Mouse (Mus musculus) kidney, embryonic 16.5 days (tissue): ENCODE data around the gene Wnt4. TPM values are rescaled to one million over a fixed set of nuclear protein-coding genes. Genes with fewer than 3 reads are reported as not detected.

Experiments used
- ATAC-seq: fragments of 200-750 bp; cut with Nextera tagmentation; 2 replicates; pipeline ENCODE4 v1.8.0; 2017; ENCODE audit warnings: moderate TSS enrichment; ENCODE audit not compliant: low FRiP score, low TSS enrichment
- H3K27ac ChIP-seq: fragments of 300-500 bp; sonication (generic); 2 replicates; pipeline ENCODE4 v1.5.1; 2014; ENCODE audit warnings: low read length
- H3K27me3 ChIP-seq: fragments of 300-500 bp; sonication (generic); 2 replicates; pipeline ENCODE4 v1.6.1; 2014; ENCODE audit warnings: low read length, control low read depth, mixed read lengths; ENCODE audit not compliant: insufficient read depth
- H3K36me3 ChIP-seq: fragments of 300-500 bp; sonication (generic); 2 replicates; pipeline ENCODE4 v1.6.1; 2014; ENCODE audit warnings: low read length, control low read depth, mixed read lengths; ENCODE audit not compliant: insufficient read depth
- H3K4me1 ChIP-seq: fragments of 300-500 bp; sonication (generic); 2 replicates; pipeline ENCODE4 v1.6.1; 2014; ENCODE audit warnings: low read length, control low read depth, mixed read lengths; ENCODE audit not compliant: insufficient read depth
- H3K4me2 ChIP-seq: fragments of 300-500 bp; sonication (generic); replicated peaks from 2 replicates; pipeline ENCODE4 v1.6.1; 2014; ENCODE audit warnings: low read depth, low read length
- H3K4me3 ChIP-seq: fragments of 300-500 bp; sonication (generic); 2 replicates; pipeline ENCODE4 v1.5.1; 2014; ENCODE audit warnings: mild to moderate bottlenecking, low read length
- H3K9ac ChIP-seq: fragments of 300-500 bp; sonication (generic); replicated peaks from 2 replicates; pipeline ENCODE4 v1.6.1; 2014; ENCODE audit warnings: low read length
- H3K9me3 ChIP-seq: fragments of 300-500 bp; sonication (generic); 2 replicates; pipeline ENCODE4 v1.6.1; 2016; ENCODE audit warnings: low read length, control low read depth
- WGBS: fragments of 180-500 bp; shearing (Covaris S2); extraction: QIAGEN DNeasy Blood & Tissue Kit; methylation state at CpG from one replicate; pipeline ENCODE4 v1.1.7; 2014; 5-methylcytosine and 5-hydroxymethylcytosine counted together
- polyA plus RNA-seq: library from polyadenylated mRNA; unstranded; fragments of >200 nt; fragmentation: Nextera tagmentation; extraction: Ambion mirVana; gene quantifications from 2 replicates; pipeline ENCODE4 v1.2.1, GENCODE M21; 2015

The Wnt4 gene
- polyA plus RNA-seq, 1 experiment from 2014 or later, result 7.9 TPM

GRCm38 (mm10) chr4:137297611-137298010 is 20.3 kb downstream of the Wnt4 start:
- no peak overlapping the region for H3K4me2 ChIP-seq
- H3K9ac ChIP-seq, result no peak overlapping the region
- peaks cover 9% of the 10 kb centered on the region for H3K4me1 ChIP-seq
- no peak overlapping the region for H3K27ac ChIP-seq
- ATAC-seq, result no peak
- no peaks in the 10 kb centered on the region for H3K9me3 ChIP-seq
- H3K4me3 ChIP-seq, result no peak overlapping the region
- WGBS, result 84% methylated on average over 4 of the region's 4 CpGs
- peaks cover 3% of the 10 kb centered on the region; the same call in 1 of the 2 replicates for H3K36me3 ChIP-seq
- no peaks in the 10 kb centered on the region for H3K27me3 ChIP-seq

- no peak overlapping the region for H3K27ac ChIP-seq
- no peak overlapping the region for H3K9ac ChIP-seq
- H3K4me1 ChIP-seq, result peaks cover 14% of the 10 kb centered on the region
- H3K4me2 ChIP-seq, result no peak overlapping the region
- H3K36me3 ChIP-seq, result peaks cover 3% of the 10 kb centered on the region; the same call in 1 of the 2 replicates
- no peaks in the 10 kb centered on the region for H3K27me3 ChIP-seq
- no peaks in the 10 kb centered on the region for H3K9me3 ChIP-seq
- WGBS, result 82% methylated on average over 8 of the region's 8 CpGs
- no peak for ATAC-seq
- no peak overlapping the region for H3K4me3 ChIP-seq
Measured at GRCm38 (mm10) chr4:137298406-137298805, 21.1 kb downstream of the Wnt4 start.

GRCm38 (mm10) chr4:137300227-137300626 is 22.9 kb downstream of the Wnt4 start:
- WGBS, result 87% methylated on average over 13 of the region's 13 CpGs
- peaks cover 16% of the 10 kb centered on the region for H3K4me1 ChIP-seq
- no peaks in the 10 kb centered on the region for H3K27me3 ChIP-seq
- no peak for ATAC-seq
- H3K9ac ChIP-seq, result no peak overlapping the region
- H3K9me3 ChIP-seq, result no peaks in the 10 kb centered on the region
- peaks cover 3% of the 10 kb centered on the region; the same call in 1 of the 2 replicates for H3K36me3 ChIP-seq
- no peak overlapping the region for H3K4me2 ChIP-seq
- H3K4me3 ChIP-seq, result no peak overlapping the region
- H3K27ac ChIP-seq, result no peak overlapping the region

DNA sequence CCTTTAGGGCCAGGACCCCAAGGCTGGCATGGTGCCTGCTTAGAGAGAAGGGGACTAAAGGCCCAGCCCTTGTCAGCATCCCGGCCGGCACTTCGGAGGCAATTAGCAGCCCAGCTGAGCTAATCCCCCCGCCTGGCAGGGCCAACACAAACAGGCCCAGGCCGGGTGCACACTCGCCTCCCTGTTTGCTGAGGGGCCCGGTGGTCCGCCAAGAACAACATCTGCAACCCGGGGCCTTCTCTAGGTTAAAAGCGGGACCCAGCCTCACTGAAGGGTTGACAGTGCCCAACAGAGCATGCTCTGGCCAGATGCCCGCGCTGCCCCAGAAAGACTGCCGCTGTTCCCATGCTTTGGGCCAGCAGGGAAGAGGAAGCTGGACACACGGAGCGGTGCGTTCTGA is 24.3 kb downstream of the Wnt4 start:
- H3K9ac ChIP-seq, result 0 out of 2 replicates have a peak overlapping the region, but pooled peaks have one; percentile 9
- H3K27ac ChIP-seq, result no peak overlapping the region
- peaks cover 30% of the 10 kb centered on the region for H3K4me1 ChIP-seq
- no peak overlapping the region for H3K4me3 ChIP-seq
- H3K9me3 ChIP-seq, result no peaks in the 10 kb centered on the region
- H3K36me3 ChIP-seq, result no peaks in the 10 kb centered on the region
- 53% methylated on average over 16 of the region's 16 CpGs for WGBS
- H3K27me3 ChIP-seq, result no peaks in the 10 kb centered on the region
- no peak overlapping the region for H3K4me2 ChIP-seq
- no peak for ATAC-seq

GRCm38 (mm10) chr4:137304106-137304505 is 26.8 kb downstream of the Wnt4 start:
- no peak overlapping the region for H3K4me3 ChIP-seq
- no peaks in the 10 kb centered on the region for H3K9me3 ChIP-seq
- peaks cover 46% of the 10 kb centered on the region for H3K4me1 ChIP-seq
- WGBS, result 89% methylated on average over 7 of the region's 7 CpGs
- no peak overlapping the region for H3K9ac ChIP-seq
- no peaks in the 10 kb centered on the region for H3K27me3 ChIP-seq
- H3K4me2 ChIP-seq, result no peak overlapping the region
- H3K27ac ChIP-seq, result no peak overlapping the region
- ATAC-seq, result no peak
- no peaks in the 10 kb centered on the region for H3K36me3 ChIP-seq

DNA sequence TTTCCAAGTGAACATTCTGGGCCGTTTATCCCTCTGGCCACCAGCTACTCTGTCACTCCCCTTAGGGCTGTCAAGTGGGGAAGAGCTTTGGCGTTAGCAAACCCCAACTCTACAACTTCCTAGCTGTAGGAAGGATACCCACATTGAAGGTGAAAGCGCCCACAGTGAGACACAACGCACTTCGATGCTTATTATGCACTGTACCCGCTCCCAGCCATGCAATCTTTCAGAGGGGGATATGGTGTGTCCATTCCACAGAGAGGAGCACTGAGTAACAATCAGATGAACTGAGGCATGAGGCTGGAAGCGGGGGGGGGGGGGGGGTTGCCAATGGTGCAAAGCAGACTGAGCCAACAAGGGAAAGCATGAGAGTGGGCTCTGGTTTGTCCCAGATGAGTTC is 27.8 kb downstream of the Wnt4 start:
- Histone ChIP-seq H3K9me3 (no peaks in the 10 kb centered on the region), H3K4me1 (peaks cover 47% of the 10 kb centered on the region), H3K4me2 (no peak overlapping the region), H3K9ac (no peak overlapping the region), H3K36me3 (no peaks in the 10 kb centered on the region), H3K27ac (no peak overlapping the region), H3K27me3 (no peaks in the 10 kb centered on the region), H3K4me3 (no peak overlapping the region)
- 89% methylated on average over 6 of the region's 7 CpGs for WGBS
- no peak for ATAC-seq

DNA sequence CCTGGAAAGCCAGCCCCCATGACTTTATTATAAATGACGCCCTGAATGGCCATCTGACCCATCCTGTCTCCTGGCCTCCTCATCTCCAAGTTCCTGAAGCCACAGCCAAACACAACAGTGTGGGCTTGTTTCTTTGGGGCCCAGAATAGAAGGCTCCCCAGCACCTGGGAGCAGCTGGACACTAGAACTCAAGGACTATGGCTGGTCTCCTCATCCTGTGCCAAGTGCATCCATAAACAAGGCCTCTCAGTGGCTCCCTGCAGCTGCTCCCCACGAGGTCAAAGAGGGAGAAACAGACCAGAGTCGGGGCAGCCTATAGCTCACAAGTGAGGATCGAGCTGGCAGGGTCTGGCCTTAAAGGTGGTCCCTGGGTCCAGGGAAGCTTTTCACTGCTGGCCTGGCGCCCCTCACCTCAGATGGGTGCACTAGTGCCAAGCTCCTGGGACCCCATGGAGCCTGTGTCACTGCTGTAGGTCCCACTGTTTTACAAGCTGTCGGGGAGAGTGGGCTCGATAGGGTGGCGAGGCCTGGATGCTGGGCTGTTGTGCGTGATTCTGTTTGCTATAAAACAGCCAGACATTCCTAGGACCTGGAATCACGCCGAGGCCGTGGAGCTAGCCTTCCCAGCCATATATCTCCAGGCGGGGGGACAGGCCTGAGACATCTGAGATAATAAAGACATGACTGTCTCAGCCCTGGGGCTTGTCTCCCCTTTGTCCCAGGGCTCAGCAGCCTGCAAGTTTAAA is 28.7 kb downstream of the Wnt4 start:
- H3K27ac ChIP-seq, result peak overlapping the region; percentile 78

GRCm38 (mm10) chr4:137306577-137306888 is 29.2 kb downstream of the Wnt4 start:
- Histone ChIP-seq H3K27me3 (no peaks in the 10 kb centered on the region), H3K36me3 (no peaks in the 10 kb centered on the region), H3K9ac (0 out of 2 replicates have a peak overlapping the region, but pooled peaks have one; percentile 29), H3K27ac (peak overlapping the region; percentile 78), H3K4me1 (peaks cover 58% of the 10 kb centered on the region), H3K4me2 (no peak overlapping the region), H3K4me3 (no peak overlapping the region), H3K9me3 (no peaks in the 10 kb centered on the region)
- peak; percentile 36; the same call in 1 of the 2 replicates for ATAC-seq
- 28% methylated on average over 8 of the region's 8 CpGs for WGBS

More for the DNA sequence above, 28.7 kb downstream of the Wnt4 start:
- H3K4me3 ChIP-seq, result no peak overlapping the region
- H3K27me3 ChIP-seq, result no peaks in the 10 kb centered on the region
- no peaks in the 10 kb centered on the region for H3K36me3 ChIP-seq
- H3K9me3 ChIP-seq, result no peaks in the 10 kb centered on the region
- WGBS, result 39% methylated on average over 13 of the region's 13 CpGs
- ATAC-seq, result peak; percentile 13
- peaks cover 56% of the 10 kb centered on the region for H3K4me1 ChIP-seq
- H3K4me2 ChIP-seq, result no peak overlapping the region
- peak overlapping the region; percentile 29; the same call in 1 of the 2 replicates for H3K9ac ChIP-seq

- no peak for ATAC-seq
- H3K36me3 ChIP-seq, result no peaks in the 10 kb centered on the region
- H3K4me2 ChIP-seq, result no peak overlapping the region
- H3K27ac ChIP-seq, result peak overlapping the region; percentile 78
- WGBS, result 59% methylated on average over 19 of the region's 19 CpGs
- no peaks in the 10 kb centered on the region for H3K27me3 ChIP-seq
- no peak overlapping the region for H3K9ac ChIP-seq
- peaks cover 53% of the 10 kb centered on the region for H3K4me1 ChIP-seq
- no peak overlapping the region for H3K4me3 ChIP-seq
- no peaks in the 10 kb centered on the region for H3K9me3 ChIP-seq
Measured at GRCm38 (mm10) chr4:137306991-137307706, 29.9 kb downstream of the Wnt4 start.

DNA sequence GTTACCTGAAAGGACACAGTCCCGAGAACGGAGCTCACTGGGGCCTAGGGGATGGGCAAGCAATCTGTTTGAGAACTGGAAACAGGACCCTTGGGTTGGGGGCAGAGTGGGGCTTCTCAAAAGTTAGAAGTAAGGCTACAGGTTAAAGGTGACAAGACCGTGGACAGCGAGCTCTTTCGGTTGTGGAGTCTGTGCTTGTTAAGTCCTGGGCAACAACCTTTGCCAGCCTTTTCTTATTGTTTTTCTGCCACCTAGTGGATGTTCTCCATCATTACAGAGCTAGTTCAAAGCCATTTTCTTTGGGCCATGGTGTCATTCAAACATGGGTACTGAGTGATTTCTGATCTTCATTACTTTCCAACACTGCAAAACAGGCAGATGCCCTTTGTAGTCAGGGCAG is 31.1 kb downstream of the Wnt4 start:
- H3K9ac ChIP-seq, result no peak overlapping the region
- peaks cover 45% of the 10 kb centered on the region for H3K4me1 ChIP-seq
- 42% methylated on average over 5 of the region's 5 CpGs for WGBS
- H3K4me2 ChIP-seq, result no peak overlapping the region
- H3K27ac ChIP-seq, result no peak overlapping the region
- no peak for ATAC-seq
- no peaks in the 10 kb centered on the region for H3K36me3 ChIP-seq
- H3K4me3 ChIP-seq, result no peak overlapping the region
- H3K27me3 ChIP-seq, result no peaks in the 10 kb centered on the region
- no peaks in the 10 kb centered on the region for H3K9me3 ChIP-seq
